Mouse (Mus musculus) mature B cell (primary cell): ENCODE results near the gene Lair1.
"Not testable (repeated sequence)": the region's sequence is repeated elsewhere in the genome, so short reads cannot be mapped to it uniquely, and the experiment has no call there.

ENCODE experiments used
- in situ Hi-C: fragments of 300-500 bp; cut with MboI; formaldehyde crosslinking; loops from 2 replicates; pipeline ENCODE4 v1.14.3; 2019

Lair1 gene

GRCm38 (mm10) chr7:4003996-4004395, 59.0 kb downstream of the Lair1 start:
- in situ Hi-C loops = not testable (repeated sequence)

DNA sequence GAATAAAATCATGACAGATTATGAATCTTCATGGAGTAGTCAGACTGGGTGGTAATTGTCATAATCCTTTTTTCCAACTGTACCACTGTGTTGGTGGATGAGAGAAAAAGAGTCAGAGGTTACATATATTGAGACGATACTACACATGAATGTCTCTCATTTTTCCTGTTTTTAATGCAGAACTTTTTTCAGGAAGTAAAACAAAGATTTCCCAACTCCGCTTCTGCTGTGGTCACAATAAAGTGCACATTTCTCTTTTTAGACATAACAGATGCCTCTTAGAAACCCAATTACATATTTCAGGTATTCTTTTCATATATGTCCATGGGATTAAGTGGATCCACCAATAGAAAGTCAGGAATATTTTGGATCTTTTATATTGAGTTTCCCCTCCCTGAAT, 101.0 kb downstream of the Lair1 start:
- in situ Hi-C loops = no loop called here

DNA sequence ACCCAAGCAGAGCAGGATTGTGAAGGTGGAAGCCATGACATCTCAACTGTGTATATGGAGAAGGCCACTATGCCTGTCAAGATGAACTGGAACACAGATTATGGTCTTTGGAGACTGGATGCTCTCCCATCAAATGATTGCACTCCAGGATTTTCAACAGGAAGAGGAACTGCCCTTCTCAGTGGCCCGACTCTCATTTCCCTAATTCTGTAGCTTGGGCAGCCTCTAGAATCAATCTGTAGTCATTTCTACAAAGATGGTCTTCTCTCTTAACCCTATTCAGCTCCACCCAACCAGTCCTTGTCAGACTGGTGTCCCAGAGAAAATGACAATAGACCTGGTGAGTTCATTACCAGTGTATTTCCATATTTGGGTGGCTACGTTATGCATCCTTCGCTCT, 105.6 kb downstream of the Lair1 start:
- in situ Hi-C loops = no loop called here
